Mouse (Mus musculus): ENCODE measurements around the gene Rbm47. TPM values are rescaled to one million over a fixed set of nuclear protein-coding genes. Genes with fewer than 3 reads are reported as not detected.

The Rbm47 gene
- polyA plus RNA-seq, 1 experiment from 2014 or later = 1.9 TPM

GRCm38 (mm10) chr5:66124931-66125330 lies 48.0 kb downstream of the Rbm47 start:
- H3K27me3 ChIP-seq (ENCODE audit: control insufficient read depth, insufficient read depth, low read depth, low read length) = no peaks in the 10 kb centered on the region
- 76% methylated on average over 9 of the region's 9 CpGs for WGBS
- H3K4me1 ChIP-seq (ENCODE audit: control insufficient read depth, insufficient read depth, low read length) = peaks cover 4% of the 10 kb centered on the region; the same call in 1 of the 2 replicates
- no peak overlapping the region for H3K27ac ChIP-seq (ENCODE audit: low read length)
- no peak overlapping the region for H3K4me2 ChIP-seq (ENCODE audit: low read length)
- no peak for ATAC-seq
- no peaks in the 10 kb centered on the region for H3K9me3 ChIP-seq (replicated peaks; ENCODE audit: control insufficient read depth, low read length, poor library complexity, severe bottlenecking)
- H3K36me3 ChIP-seq (ENCODE audit: control insufficient read depth, insufficient read depth, low read length) = no peaks in the 10 kb centered on the region
- H3K9ac ChIP-seq (ENCODE audit: low read depth, low read length) = no peak overlapping the region
- no peak overlapping the region for H3K4me3 ChIP-seq (ENCODE audit: low read depth, low read length)

DNA sequence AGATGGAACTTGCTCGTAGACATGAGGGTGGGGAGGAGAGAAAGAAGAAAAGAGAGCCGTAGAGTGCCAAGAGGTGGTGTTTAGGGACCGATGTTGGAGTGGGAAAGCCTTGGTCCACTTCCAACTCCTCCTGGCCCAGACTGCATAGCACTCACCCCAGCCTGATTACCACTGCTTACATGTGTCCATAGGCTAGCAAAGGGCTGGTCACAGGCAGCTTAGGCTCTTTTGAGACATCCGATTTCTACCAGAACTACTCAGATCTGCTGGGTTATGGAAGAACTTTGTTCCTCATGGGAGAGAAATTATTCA lies 48.9 kb downstream of the Rbm47 start:
- no peaks in the 10 kb centered on the region for H3K27me3 ChIP-seq (ENCODE audit: control insufficient read depth, insufficient read depth, low read depth, low read length)
- no peaks in the 10 kb centered on the region for H3K36me3 ChIP-seq (ENCODE audit: control insufficient read depth, insufficient read depth, low read length)
- no peak overlapping the region for H3K9ac ChIP-seq (ENCODE audit: low read depth, low read length)
- H3K4me3 ChIP-seq (ENCODE audit: low read depth, low read length) = no peak overlapping the region
- no peak for ATAC-seq
- 88% methylated on average over 4 of the region's 4 CpGs for WGBS
- H3K9me3 ChIP-seq (replicated peaks; ENCODE audit: control insufficient read depth, low read length, poor library complexity, severe bottlenecking) = no peaks in the 10 kb centered on the region
- no peak overlapping the region for H3K27ac ChIP-seq (ENCODE audit: low read length)
- H3K4me1 ChIP-seq (ENCODE audit: control insufficient read depth, insufficient read depth, low read length) = peaks cover 4% of the 10 kb centered on the region; the same call in 1 of the 2 replicates
- no peak overlapping the region for H3K4me2 ChIP-seq (ENCODE audit: low read length)

DNA sequence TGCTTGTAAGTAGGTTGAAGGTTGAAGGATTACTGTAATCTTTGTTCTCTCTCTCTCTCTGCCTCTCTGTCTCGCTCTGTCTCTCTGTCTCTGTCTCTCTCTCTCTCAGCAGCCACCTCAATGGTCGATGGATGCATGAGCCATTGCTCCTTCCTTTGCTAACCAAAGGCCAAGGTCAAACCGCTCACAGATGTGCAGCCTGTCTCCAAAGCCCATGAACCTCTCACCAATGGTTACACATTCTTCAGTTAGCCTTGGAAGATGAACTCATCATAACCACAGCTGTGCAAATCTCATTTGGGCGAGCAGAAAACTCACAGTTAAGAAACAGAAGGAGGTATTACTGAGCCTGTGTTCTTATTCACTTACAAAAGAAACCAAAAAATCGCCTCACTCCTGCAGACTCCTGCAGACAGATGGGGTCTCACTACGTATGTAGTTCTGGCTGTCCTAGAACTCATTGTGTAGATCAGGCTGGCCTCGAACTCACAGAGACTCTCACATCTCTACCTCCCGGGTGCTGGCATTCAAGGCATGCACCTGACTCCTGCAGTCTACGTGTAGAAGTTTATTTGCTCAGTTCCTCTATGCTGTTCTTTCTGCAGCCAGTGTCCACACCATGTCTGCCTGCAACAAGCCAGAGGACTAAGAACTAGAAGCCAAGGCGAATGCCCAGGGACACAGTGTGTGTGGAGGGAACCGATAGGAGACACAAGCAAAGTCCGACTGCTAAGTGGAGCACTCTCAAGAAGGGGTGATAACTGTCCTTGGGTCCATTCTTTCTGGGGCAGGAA lies 49.4 kb downstream of the Rbm47 start:
- Histone ChIP-seq H3K27ac (ENCODE audit: low read length) (no peak overlapping the region), H3K4me2 (ENCODE audit: low read length) (no peak overlapping the region), H3K36me3 (ENCODE audit: control insufficient read depth, insufficient read depth, low read length) (no peaks in the 10 kb centered on the region), H3K27me3 (ENCODE audit: control insufficient read depth, insufficient read depth, low read depth, low read length) (no peaks in the 10 kb centered on the region), H3K4me3 (ENCODE audit: low read depth, low read length) (no peak overlapping the region), H3K9ac (ENCODE audit: low read depth, low read length) (no peak overlapping the region), H3K4me1 (ENCODE audit: control insufficient read depth, insufficient read depth, low read length) (peaks cover 4% of the 10 kb centered on the region; the same call in 1 of the 2 replicates), H3K9me3 (replicated peaks; ENCODE audit: control insufficient read depth, low read length, poor library complexity, severe bottlenecking) (no peaks in the 10 kb centered on the region)
- ATAC-seq = no peak
- WGBS = 87% methylated on average over 12 of the region's 12 CpGs

GRCm38 (mm10) chr5:66121255-66121654 lies 51.7 kb downstream of the Rbm47 start:
- no peak for ATAC-seq
- Histone ChIP-seq H3K36me3 (ENCODE audit: control insufficient read depth, insufficient read depth, low read length) (no peaks in the 10 kb centered on the region), H3K4me2 (ENCODE audit: low read length) (no peak overlapping the region), H3K4me3 (ENCODE audit: low read depth, low read length) (no peak overlapping the region), H3K9me3 (replicated peaks; ENCODE audit: control insufficient read depth, low read length, poor library complexity, severe bottlenecking) (no peaks in the 10 kb centered on the region), H3K27me3 (ENCODE audit: control insufficient read depth, insufficient read depth, low read depth, low read length) (no peaks in the 10 kb centered on the region), H3K27ac (ENCODE audit: low read length) (no peak overlapping the region), H3K4me1 (ENCODE audit: control insufficient read depth, insufficient read depth, low read length) (peaks cover 4% of the 10 kb centered on the region; the same call in 1 of the 2 replicates), H3K9ac (ENCODE audit: low read depth, low read length) (no peak overlapping the region)

- Histone ChIP-seq H3K36me3 (ENCODE audit: control insufficient read depth, insufficient read depth, low read length) (no peaks in the 10 kb centered on the region), H3K9ac (ENCODE audit: low read depth, low read length) (no peak overlapping the region), H3K4me3 (ENCODE audit: low read depth, low read length) (no peak overlapping the region), H3K27ac (ENCODE audit: low read length) (no peak overlapping the region), H3K27me3 (ENCODE audit: control insufficient read depth, insufficient read depth, low read depth, low read length) (no peaks in the 10 kb centered on the region), H3K9me3 (replicated peaks; ENCODE audit: control insufficient read depth, low read length, poor library complexity, severe bottlenecking) (no peaks in the 10 kb centered on the region), H3K4me1 (ENCODE audit: control insufficient read depth, insufficient read depth, low read length) (no peaks in the 10 kb centered on the region), H3K4me2 (ENCODE audit: low read length) (no peak overlapping the region)
- no peak for ATAC-seq
- 78% methylated on average over 14 of the region's 14 CpGs for WGBS
These were observed 58.2 kb downstream of the Rbm47 start for GRCm38 (mm10) chr5:66114751-66115150.

DNA sequence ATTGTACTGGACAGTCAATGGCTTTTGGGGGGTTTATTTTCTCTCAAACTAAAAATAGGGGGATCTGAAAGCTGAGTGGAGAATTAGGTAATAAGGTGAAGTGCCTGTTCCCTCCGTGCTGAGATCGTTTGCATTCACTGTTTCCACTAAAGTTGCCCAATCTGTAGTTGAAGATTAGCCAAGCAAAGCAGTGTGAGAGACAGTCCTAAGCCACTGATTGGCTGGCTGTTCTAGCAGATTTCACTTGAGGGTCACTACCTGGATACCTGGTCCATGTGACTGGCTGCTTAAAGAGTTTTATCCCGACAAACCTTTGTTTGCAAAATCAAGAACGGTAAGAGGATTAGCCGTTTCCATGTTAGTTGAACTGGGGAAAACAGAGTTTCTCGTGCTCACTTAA lies 58.7 kb downstream of the Rbm47 start:
- H3K27ac ChIP-seq (ENCODE audit: low read length) = no peak overlapping the region
- H3K4me2 ChIP-seq (ENCODE audit: low read length) = no peak overlapping the region
- no peaks in the 10 kb centered on the region for H3K9me3 ChIP-seq (replicated peaks; ENCODE audit: control insufficient read depth, low read length, poor library complexity, severe bottlenecking)
- no peaks in the 10 kb centered on the region for H3K36me3 ChIP-seq (ENCODE audit: control insufficient read depth, insufficient read depth, low read length)
- no peaks in the 10 kb centered on the region for H3K4me1 ChIP-seq (ENCODE audit: control insufficient read depth, insufficient read depth, low read length)
- no peak overlapping the region for H3K9ac ChIP-seq (ENCODE audit: low read depth, low read length)
- no peaks in the 10 kb centered on the region for H3K27me3 ChIP-seq (ENCODE audit: control insufficient read depth, insufficient read depth, low read depth, low read length)
- H3K4me3 ChIP-seq (ENCODE audit: low read depth, low read length) = no peak overlapping the region
- 34% methylated on average over 6 of the region's 6 CpGs for WGBS
- no peak for ATAC-seq

DNA sequence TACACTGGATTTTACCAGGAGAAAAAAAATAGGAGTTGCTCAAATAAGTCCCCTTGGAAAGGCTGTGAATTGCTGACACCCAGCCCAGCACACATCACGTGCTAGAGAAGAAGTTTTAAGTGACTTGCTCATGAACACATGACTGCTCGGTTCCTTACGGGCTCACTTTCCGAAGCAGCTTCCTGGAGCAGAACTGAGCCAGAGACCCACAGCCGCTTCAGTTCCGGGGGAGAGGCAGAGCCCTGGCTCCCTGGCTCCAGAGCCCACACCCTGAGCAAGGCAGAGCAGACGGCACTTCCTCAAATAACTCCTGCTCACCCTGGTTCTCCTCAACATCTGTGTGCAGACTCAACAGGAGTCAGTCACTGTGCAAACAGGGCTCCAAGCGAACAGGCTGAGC lies 60.9 kb downstream of the Rbm47 start:
- Histone ChIP-seq H3K27ac (ENCODE audit: low read length) (no peak overlapping the region), H3K4me2 (ENCODE audit: low read length) (no peak overlapping the region), H3K4me1 (ENCODE audit: control insufficient read depth, insufficient read depth, low read length) (no peaks in the 10 kb centered on the region), H3K9ac (ENCODE audit: low read depth, low read length) (no peak overlapping the region), H3K36me3 (ENCODE audit: control insufficient read depth, insufficient read depth, low read length) (no peaks in the 10 kb centered on the region), H3K9me3 (replicated peaks; ENCODE audit: control insufficient read depth, low read length, poor library complexity, severe bottlenecking) (no peaks in the 10 kb centered on the region), H3K4me3 (ENCODE audit: low read depth, low read length) (no peak overlapping the region), H3K27me3 (ENCODE audit: control insufficient read depth, insufficient read depth, low read depth, low read length) (no peaks in the 10 kb centered on the region)
- 80% methylated on average over 8 of the region's 8 CpGs for WGBS
- ATAC-seq = no peak

DNA sequence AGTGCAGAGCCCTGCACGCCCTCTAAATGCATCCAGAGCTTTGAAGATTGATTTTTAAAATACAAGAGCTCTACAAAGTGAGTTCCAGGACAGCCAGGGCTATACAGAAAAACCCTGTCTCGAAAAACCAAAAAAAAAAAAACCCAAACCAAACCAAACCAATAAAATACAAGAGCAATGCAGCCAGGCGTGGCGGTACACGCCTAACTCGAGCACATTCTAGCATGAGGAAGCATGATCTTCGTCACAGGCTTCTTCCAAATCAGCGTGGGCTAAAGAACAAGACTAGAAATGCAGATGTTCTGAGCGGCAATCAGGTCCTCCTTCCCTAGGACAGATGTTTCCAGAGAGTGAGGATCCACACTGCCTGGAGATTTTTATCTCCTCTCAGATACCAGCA lies 66.5 kb downstream of the Rbm47 start:
- H3K9ac ChIP-seq (ENCODE audit: low read depth, low read length) = no peak overlapping the region
- no peaks in the 10 kb centered on the region for H3K36me3 ChIP-seq (ENCODE audit: control insufficient read depth, insufficient read depth, low read length)
- H3K27ac ChIP-seq (ENCODE audit: low read length) = no peak overlapping the region
- no peaks in the 10 kb centered on the region for H3K27me3 ChIP-seq (ENCODE audit: control insufficient read depth, insufficient read depth, low read depth, low read length)
- no peak overlapping the region for H3K4me2 ChIP-seq (ENCODE audit: low read length)
- no peaks in the 10 kb centered on the region for H3K9me3 ChIP-seq (replicated peaks; ENCODE audit: control insufficient read depth, low read length, poor library complexity, severe bottlenecking)
- ATAC-seq = no peak
- H3K4me3 ChIP-seq (ENCODE audit: low read depth, low read length) = no peak overlapping the region
- WGBS = 92% methylated on average over 9 of the region's 9 CpGs
- H3K4me1 ChIP-seq (ENCODE audit: control insufficient read depth, insufficient read depth, low read length) = no peaks in the 10 kb centered on the region

GRCm38 (mm10) chr5:66105946-66106345 lies 67.0 kb downstream of the Rbm47 start:
- Histone ChIP-seq H3K4me3 (ENCODE audit: low read depth, low read length) (no peak overlapping the region), H3K9ac (ENCODE audit: low read depth, low read length) (no peak overlapping the region), H3K4me2 (ENCODE audit: low read length) (no peak overlapping the region), H3K36me3 (ENCODE audit: control insufficient read depth, insufficient read depth, low read length) (no peaks in the 10 kb centered on the region), H3K9me3 (replicated peaks; ENCODE audit: control insufficient read depth, low read length, poor library complexity, severe bottlenecking) (no peaks in the 10 kb centered on the region), H3K27me3 (ENCODE audit: control insufficient read depth, insufficient read depth, low read depth, low read length) (no peaks in the 10 kb centered on the region), H3K4me1 (ENCODE audit: control insufficient read depth, insufficient read depth, low read length) (no peaks in the 10 kb centered on the region), H3K27ac (ENCODE audit: low read length) (no peak overlapping the region)
- 92% methylated on average over 7 of the region's 7 CpGs for WGBS
- no peak for ATAC-seq
